Mouse (Mus musculus) adipocyte (in vitro differentiated cells): Measurements from ENCODE around the gene Elp6.
A peak's percentile ranks its signal among the peaks of the same experiment; 100 is the strongest.

Source experiments
- DNase-seq: peaks from one replicate; pipeline ENCODE4 v3.0.0-alpha.2; 2016; ENCODE audit warnings: low spot score

The Elp6 gene

GRCm38 (mm10) chr9:110361299-110361698 is 56.3 kb downstream of the Elp6 start:
- DNase-seq: no peak

DNA sequence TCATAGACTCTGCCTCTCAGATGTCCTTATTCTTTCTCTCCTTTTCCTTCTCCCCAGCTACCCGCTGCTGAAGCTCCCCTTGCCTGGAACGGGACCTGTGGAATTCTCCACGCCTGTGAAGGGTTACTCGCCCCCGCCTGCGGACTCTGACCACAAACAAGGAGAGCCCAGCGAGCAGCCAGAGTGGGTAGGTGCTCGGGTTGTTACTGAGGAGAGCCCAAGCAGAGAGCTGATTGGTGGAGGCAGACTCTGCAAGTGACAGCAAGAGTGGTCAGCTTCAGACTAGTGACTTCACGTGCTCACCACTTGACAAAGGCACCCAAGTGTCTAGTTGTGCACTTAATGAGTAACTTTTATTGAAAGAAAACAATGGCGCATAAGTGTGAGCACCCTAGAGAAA is 57.4 kb downstream of the Elp6 start:
- no peak for DNase-seq

DNA sequence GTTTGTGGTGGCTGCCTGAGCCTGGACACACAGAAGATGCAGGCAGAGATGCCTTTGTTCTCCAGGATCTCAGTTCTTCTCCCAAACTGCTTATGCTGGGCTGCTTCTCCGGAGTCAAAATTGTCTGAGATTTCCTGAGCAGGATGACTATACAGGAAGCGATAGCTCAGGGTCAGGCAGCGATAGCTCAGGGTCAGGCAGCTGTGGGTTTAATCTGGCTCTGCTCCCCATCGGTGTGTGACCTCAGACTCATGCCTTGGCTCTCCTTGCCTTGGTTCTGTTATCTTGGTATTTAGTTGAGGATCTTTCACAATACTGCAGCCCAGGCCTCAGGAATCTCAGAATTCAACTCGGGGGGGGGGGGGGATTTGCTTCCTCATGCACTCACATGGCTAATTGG is 61.8 kb downstream of the Elp6 start:
- peak; percentile 13 for DNase-seq

DNA sequence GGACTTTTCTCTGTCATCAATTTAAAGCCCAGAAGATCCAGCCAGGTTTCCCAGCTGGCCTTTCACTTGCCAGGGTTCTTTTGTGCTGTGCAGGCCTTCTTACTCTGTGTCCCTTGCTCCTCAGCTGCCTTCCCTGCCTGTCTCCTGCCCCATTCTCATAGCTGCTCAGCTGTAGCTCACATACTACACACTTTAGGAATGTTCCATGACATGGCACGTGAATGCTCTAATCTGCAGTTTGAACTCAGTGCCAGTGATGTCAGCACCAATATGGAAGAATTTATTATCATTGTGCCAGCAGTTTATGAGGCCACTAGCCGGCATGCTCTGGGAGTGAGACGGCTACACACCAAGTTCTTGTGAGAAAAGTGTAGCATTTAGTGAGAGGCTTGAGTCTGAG is 64.9 kb downstream of the Elp6 start:
- no peak for DNase-seq
